Mouse (Mus musculus): ENCODE data around the gene Zfy2.

Gene Zfy2

GRCm38 (mm10) chrY:2170309-2170708 lies at the start of gene Zfy2:
Zfy2 (minus strand) TSS chrY:2170409.
- no peak for DNase-seq

Measured in right cerebral cortex, postnatal 4 days (tissue).